Mouse (Mus musculus) cerebellum, adult 2 months (tissue): ENCODE results near the gene Pth1r.

Experiments
- CTCF ChIP-seq: fragments of 200-500 bp; IDR thresholded peaks from 2 replicates; pipeline ENCODE4 v1.5.1; 2011; ENCODE audit warnings: low read depth, mild to moderate bottlenecking, control low read depth, low read length, moderate library complexity, borderline replicate concordance; ENCODE audit not compliant: insufficient read depth
- POLR2A ChIP-seq: fragments of 200-500 bp; IDR thresholded peaks from 2 replicates; pipeline ENCODE4 v1.6.1; 2011; ENCODE audit warnings: low read length, control low read depth, borderline replicate concordance; ENCODE audit not compliant: insufficient read depth

DNA sequence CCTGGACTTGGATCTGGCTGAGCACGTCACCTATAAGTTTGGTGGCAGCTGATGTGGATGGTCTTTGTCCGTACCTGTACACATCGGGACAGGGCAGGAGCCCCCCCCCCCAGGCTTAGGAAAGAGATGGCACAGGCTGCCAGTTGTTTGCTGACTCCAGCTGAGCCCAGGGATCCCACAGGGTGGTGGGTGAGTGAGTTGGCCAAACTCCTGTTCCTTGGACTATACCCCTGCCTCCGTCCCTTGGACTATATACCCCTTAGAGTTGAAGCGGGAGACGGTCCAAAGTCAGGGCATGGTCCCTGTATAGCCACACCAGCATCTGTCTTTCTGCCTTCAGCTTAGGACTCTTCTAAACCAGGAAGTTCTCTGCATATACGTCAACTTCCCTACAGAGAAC lies 7.0 kb downstream of the Pth1r start:
- TF ChIP-seq POLR2A, result no peak
- TF ChIP-seq CTCF, result no peak
